Mouse (Mus musculus) cerebellum, postnatal 4 days (tissue): ENCODE results near the gene Tmem266.

Experiments
- DNase-seq, 2 experiments: peaks; one replicate each; pipeline ENCODE4 v3.0.0; 2022; ENCODE audit warnings: low spot score in 2 of 2, mixed read lengths in 1 of 2

Tmem266 gene

DNA sequence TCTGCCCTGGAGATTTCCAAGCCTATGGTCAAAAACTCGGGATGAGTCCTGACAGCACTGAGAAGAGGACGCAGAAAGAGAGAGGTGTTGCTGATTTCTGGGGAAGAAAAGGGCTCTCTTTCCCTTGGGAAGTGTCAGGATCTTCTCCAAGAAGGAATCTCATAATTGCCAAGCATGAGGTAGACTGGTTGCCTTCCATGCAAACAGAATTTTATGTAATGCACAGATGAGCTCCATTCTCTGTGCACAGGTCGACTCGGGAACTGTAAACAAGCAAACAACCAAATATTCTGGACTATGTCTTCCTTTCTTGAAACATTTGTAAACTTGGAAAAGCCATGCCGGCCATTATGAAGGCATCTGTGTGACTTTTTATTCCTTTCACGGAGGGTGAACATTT, 2.7 kb downstream of the Tmem266 start:
- no peak for DNase-seq

DNA sequence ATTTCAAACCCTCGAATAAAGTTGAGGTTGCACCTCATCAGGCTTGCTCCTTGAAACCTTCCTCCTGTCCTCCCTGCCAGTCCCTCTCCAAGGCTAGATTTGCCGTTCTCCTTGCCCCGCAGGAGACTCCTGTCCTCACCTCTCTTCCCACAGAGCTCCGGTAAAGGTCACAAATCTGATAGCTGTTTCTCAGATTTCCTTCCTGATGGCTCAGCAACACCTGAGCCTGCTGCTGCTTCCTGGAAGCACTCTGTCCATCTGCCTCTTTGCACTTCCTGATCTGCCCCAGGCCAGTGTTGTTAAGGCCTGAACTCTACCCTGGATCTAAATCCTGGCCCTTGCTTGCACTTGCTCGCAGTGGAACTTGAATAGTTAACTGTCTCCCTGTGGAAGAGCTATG, 5.8 kb downstream of the Tmem266 start:
- DNase-seq, result no peak

DNA sequence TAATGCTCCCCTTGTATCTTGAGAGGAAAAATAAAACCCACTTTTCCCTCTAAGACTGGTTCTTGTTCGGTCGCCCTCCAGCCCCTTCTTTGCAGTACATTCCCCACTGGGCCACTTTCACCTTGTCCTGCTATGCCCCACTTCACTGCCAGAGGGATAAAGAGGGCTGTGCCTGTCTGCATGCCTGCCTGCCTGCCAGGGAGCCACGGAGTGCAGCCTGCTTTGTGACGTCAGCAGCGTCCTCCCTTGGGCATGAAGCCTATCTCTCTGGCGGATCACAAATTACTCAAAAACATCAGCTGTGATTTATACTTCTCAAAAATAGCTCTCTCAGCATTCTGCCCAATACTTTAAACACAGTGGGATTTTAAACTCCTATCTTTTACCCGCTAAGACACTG, 6.2 kb downstream of the Tmem266 start:
- no peak for DNase-seq

DNA sequence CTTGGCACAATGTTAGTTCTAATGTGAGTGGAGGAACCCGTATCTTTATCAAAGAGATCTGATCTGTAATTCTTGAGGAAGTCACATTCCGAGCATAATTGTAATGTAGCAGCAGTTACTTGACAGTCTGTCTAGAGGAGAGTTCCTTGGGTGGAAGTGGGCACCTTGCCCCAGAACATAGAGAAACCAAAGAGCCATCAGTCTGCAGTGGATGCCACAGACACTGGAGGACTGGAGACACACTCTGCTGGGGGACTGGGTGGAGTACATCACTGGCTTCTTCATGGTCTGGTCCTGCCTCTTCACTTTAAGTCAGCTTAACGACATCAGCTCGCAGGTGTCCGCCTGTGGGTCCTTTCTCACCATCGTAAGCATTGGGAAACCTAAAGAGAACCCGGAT, 17.5 kb downstream of the Tmem266 start:
- DNase-seq, result no peak

DNA sequence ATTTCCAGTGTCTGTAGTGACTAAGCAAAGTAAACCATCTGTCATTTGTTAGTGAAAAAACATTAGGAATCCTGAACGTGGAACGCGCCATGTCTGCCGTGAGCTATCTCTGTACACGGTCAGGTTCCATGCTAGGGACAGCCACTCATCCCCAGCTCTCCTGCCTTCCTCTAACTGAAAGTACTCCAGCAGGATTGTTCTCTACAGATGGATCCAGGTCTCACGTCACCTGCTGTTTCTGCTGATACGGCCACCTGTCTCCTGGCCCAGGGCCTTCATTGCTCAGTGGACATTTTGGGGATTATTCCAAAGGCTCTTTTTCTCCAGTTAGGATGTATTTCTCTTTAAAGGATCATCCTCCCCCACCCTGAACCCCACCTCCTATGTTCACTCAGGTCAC, 18.6 kb downstream of the Tmem266 start:
- DNase-seq, result peak in 1 of 2 experiments; percentile 8

DNA sequence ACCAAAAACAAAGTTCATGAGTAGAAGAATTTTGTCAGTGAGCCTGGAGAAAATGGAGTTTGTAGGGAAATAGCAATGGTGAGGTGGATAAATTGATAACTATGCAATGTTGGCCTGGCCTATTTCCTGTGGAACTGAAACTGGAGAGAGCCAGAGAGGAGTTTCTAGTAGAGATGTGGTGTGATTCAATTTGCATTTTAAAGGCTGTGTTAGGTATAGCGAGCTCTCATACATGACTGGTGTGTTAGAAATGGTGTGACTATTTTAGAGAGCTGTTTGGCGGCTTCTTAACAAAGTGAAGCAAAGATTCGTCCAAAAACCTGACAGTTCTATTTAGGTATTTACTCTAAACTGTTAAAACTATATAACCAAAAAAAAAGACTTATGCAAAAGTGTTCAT, 22.0 kb downstream of the Tmem266 start:
- DNase-seq, result no peak

DNA sequence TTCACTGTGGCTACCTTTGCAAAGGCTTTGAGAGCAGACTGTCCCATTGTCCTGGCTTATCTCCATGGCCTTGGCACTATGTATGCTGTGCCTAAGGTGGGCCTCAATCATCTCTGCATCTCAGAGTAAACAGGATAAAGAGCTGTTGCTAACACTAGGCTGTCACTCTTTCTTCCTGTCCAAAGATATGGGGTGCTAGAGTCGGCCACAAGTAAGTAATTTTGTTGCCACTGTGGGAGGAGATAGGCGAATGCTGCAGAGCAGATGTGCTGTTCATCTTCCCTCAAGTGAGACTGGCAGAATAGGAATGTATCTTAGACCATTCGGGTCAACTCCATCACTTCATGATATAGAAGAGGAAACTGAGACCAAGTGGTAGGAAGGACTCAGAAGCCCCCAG, 28.0 kb downstream of the Tmem266 start:
- no peak for DNase-seq

DNA sequence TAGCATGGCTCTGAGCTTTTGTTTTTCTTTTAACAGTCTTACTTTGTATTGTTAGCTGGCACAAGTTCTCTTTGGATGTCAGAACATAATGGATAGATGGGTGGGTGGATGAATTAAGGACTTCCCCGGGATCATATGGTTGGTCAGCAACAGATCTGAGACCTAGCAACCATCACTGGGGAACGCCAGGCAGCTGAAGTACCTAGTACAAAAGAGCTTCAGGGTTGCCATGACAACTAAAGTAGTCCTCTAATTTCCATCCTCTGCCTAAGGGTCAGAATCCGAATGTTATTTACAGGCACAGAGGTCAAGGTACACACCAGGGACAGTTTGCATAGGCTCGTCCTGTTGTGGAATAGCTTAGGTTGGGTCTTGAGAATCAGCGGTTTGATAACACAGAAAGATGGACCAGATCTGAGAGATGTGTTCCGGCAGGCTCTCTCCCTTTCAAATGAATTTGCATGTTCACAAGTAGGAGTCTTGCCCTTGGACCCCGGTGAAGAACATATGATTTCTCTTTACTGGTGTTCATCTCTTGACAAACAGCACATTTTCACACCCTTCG, 28.6 kb downstream of the Tmem266 start:
- DNase-seq, result no peak

DNA sequence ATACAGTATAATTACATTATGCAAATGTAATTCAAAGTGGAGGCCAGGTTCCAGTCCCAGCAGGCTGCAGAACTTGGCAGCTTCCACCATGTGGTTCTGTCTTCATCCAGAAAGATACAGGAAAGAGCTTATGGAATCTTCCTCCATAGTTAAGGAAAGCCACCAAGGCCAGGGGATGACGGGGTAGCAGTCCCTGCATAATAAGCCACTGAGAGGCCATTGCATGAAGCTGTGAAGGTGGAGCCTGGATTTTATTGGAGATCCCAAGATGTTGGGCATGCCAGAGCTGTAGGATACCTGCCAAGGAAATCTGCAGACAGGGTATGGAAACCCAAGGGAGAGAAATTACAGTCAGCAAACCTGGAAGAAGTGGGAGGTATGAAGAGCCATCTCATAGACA, 30.5 kb downstream of the Tmem266 start:
- DNase-seq, result no peak

DNA sequence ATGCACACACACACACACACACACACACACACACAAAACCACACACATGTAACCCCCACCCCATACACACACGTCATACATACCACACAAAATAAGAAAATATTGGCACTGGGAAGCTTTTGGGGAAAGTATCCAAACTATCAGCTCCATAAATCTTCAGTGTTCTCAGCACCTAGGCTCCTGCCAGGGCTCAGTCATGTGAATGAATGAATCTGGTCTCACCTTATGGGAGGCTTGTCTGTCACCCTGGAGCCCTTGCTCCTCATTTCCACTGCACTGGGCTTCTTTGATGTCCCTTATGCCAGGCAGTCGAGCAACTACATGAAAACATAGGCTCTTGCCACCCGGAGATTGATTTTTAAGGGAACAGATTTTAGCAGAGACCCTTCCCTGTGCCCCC, 33.7 kb downstream of the Tmem266 start:
- DNase-seq, result no peak

DNA sequence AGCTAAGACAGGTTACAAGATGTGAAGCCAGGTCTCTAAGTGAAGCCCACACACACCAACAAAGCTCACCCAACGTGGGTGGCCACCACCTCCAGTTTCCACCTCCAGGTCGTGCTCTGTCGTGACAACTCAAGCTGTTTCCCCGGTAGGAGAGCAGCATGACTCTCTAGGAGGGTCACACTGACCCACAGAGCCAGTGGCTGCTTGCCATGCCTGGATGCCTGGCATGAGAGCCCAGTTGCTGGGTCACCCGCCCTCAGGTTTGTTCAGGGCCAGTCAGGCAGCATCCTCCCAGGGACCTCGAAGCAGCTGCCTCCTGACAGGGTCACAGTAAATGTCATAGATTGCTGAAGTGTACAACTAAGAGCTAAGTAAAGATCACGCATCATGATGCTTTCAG, 34.1 kb downstream of the Tmem266 start:
- no peak for DNase-seq

DNA sequence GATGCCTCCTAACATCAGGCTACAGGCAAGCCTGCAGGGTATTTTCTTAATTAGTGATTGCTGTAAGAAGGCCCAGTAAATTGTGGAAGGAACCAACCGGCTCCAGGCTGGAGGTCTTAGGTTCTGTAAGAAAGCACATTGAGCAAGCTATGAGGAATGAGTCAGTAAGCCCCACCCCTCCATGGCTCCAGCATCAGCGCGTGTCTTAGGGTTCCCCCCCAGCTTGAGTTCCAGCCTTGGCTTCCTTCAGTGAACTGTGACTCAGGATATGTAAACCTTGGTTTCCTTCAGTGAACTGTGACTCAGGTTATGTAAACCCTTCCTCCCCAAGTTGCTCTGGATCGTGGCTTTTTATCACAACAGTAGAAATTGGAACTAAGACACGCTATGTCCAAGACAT, 35.3 kb downstream of the Tmem266 start:
- no peak for DNase-seq

DNA sequence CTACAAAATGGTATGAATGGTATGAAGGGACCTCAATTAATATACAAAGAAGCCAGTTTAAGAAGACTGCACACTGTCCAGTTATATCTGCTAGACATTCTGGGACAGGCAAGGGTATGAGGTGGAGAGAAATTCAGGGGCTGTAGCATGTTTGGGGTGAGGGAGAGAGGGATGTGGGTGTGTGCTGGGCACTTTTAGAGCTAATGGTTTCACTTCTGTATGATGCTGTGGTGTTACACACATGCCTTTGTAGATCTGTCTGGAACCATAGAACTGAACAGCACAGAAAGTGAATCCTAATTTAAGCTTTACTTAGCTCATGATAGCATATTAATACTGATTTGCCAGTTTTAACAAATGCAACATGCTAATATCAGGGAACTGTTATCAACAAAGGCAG, 37.0 kb downstream of the Tmem266 start:
- DNase-seq, result no peak

DNA sequence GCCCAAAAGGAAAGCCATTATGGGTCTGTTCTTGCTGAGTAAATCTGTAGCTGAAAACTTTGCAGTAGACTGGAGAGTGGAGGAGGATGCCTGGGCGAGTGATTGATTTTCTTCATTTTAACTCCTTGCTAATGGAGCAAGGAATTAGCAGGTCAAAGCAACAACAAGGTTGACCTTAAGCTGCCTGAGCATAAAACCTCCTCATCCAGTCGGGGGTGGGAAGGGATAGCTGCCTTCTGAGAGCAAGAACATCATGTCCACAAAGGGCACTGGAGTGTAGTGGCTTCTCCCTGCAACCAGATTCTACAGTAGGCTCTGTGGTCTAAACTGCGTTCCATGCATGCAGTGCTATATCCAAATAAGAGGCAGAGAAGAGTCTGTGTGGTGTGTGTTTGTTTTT, 41.3 kb downstream of the Tmem266 start:
- DNase-seq, result no peak

DNA sequence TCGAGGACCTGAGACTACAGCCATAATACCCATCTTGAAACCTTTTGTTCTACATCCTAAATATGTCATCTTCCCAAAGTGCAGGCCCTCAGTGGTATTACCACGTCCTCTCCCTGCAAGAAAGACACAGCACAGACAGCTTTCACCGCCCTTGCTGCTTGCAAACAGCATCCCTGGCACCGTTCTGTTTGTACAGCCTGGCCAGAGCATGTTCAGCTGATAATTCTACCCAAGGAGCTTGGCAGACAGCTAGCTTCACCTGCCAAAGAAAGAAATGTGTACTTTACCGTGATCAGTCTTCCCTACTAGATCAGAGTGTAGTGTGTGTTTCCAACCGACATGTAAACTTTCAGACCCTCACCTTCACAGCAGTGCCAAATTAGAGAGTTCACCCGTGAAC, 45.2 kb downstream of the Tmem266 start:
- no peak for DNase-seq

DNA sequence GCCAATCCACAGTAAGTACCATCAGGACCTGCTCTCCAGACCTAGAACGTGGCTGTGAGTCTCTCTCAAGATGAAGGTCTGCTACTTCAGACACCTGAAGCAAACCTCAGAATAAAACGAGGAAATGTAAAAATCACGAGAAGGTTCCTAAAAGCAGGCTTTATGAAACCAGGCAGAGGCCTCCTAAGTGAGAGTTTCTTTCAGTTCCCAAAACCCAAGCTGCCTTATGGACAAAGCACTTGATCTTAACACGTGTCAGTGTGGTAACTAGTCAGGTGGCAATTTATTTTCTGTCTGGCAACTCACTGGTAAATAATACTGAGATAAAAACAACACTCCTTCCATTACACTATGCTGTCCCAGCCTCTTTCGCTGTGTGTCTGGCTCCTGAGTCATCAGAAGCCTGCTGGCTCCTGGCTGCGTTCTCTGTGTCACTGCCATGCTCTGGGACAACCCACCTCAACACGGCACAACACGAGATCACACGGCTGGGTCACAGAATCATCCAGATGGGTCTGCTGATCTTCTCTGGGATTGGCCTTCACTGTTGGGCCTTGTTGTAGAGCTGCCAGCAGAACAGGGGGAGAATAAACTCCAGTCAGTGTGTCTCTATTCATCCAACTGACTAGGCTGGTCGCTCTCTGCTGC, 51.0 kb downstream of the Tmem266 start:
- no peak for DNase-seq

DNA sequence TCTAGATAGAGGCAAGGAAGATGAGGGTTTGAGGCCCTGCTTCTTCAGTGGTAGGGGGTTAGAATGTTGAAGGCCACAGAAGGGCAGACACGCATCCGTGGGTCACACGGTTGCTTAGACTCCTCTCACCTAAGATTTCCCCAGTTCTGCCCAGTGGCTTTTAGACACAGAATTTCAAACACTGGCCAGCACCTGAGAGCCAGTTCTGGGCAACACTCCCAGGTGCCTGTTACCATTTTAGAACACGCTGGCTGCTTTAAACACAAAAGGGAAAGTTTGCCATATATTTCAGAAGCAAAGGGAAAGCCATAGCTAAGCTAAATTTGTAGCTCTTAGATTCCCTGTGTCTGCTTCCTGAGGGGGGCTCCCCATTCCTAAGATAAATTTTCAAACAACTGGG, 54.7 kb downstream of the Tmem266 start:
- DNase-seq, result no peak

DNA sequence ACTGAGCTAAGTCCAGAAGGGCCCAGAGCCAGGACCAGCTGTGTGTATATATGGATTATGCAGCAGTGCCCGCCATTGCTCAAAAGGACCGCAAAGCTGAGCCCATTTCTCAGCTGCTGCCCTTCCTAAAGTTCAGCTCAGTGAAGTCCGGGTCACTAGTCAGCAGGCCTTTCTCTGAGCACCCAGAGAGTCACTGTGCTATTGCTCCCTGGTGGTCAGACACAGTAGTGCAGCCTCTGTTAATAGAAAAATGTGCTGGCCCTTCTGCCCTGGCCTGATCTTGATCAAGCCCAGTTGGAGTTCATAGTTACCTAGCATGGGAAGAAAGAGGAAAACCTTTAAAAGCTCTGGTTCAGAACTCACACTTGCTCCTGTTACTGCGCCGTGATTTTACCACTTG, 55.7 kb downstream of the Tmem266 start:
- DNase-seq, result peak; percentile 41 to 68

DNA sequence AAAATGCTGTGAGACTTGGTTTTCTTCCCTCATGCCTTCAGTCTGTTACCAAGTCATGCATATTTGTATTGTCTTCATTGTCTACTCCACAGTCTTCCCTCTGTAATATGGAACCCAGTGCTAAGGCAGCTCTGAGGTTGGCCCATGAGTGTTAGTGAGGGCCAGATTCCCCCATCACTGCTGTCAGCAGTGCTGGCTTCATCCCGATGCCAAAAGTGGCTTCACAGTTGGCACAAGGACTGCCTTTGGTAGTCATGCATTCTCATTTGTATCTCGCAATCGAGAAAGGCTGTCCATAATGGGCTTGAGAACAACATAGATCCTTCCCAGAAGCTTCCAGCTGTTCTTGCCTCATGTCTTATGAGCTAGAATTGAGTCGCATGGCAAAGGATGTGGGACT, 59.4 kb downstream of the Tmem266 start:
- DNase-seq, result no peak

DNA sequence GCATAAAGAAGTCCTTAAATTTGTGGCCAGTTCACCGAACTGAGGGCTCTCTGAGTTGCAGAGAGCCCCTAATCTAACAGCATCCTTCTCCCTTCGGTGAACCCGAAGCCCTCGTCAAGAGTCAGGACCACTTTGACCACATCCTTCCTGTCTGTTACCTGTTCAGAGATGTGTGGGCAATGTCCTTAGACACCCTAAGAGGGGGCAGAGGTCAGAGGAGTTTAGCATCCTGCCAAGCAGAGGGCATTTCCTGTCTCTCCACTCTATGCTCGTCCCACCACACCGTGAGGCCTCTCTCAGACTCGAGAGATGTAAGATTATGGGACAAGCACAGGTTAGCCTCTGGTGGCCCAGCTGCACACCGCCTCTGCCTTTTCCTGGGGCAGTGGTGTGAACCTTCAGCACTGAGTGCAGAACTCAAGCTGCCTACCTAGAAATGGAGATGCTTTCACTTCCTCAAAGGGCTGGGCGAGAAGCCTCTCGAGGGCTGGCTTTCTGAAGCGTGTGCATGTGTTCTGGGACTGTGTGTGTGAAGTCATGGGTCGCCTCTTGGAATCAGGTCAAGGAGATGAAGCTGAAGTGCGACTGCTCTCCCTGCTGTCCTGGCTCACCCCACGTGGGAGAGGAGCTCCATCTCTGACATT, 61.3 kb downstream of the Tmem266 start:
- DNase-seq, result no peak

DNA sequence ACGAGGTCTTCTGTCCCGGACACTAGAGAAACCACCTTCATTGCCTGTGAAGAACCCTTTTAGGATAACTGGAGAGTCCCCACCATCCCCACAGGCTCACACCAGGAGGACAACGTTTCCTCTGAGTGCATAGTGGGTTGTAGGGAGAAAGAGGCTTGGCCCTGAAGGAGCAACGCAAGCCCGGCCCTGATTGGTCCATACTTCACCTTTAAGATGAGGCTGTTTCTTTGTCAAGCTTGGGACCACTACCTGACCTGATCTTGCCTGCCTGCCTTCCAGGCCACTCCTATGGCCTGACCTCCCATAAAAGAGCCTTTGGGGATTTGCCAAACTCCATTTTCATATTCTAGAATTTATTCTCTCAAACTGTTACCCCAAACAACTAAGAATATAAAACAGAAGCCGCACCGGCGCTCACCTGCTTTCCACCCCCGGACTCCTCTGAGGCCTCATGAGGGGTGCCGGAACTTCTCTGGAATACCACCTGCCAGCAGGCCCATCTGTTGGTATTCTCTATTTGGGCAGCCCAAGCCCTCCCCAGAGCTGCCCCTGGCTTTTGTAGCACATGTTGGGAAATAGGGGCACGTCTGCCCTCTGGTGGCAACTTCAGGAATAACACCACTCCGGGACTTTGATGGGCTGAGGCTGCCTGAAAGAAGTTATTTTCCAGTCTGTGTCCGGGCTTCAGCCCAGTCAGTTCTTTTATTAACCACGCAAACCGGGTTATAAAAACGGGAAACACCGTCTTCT, 65.4 kb downstream of the Tmem266 start:
- peak; percentile 73 to 90 for DNase-seq

DNA sequence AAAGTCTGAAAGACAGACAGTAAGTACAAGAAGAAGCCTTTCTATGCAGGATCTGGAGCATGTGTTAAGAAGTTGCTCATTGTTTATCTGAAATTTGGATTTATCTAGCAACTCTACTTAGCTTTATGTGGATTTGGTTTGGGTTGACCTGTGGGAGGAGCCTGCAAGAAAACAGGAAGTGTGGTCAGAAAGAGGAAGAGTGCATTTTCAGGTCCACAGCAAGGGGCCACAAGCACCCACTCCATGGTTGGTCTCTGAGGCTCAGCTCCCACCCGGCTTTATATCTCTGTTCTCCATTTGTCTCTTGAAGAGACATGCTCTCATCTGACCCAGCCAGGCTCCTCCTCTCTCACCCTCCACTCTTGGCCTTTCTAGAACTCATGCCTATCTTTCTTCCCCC, 68.9 kb downstream of the Tmem266 start:
- DNase-seq, result no peak

DNA sequence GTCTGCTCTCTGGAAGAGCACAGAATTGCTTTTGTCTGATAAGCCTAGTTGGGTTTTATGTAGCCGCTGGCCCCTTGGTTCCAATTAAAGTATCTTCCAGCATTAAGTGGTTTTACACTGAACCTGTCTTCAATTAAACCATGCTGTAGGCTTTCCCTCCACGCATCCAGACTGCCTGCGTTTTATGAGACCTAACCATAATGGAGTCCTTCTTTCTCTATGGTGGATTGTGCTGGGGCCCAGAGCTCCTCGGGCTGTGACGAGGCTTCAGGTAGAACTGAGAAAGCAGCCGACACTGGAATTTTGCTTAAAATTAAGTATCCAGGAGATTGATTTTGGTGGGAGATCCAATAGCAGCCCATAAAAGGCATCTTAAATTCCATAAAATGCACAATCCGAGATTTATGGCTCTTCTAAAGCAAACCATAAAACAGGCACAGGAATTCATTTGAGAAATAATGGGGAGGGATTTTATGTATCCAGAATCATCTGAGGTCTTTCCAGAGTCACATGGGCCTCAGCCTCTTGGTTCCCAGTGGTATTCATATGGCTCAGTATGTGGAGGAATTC, 72.4 kb downstream of the Tmem266 start:
- no peak for DNase-seq
